Mouse (Mus musculus) cerebellum, adult 9-10 months (tissue): Measurements from ENCODE around the gene Atp11a.

Source experiments
- DNase-seq: peaks from one replicate; pipeline ENCODE4 v3.0.0; 2022

The Atp11a gene

DNA sequence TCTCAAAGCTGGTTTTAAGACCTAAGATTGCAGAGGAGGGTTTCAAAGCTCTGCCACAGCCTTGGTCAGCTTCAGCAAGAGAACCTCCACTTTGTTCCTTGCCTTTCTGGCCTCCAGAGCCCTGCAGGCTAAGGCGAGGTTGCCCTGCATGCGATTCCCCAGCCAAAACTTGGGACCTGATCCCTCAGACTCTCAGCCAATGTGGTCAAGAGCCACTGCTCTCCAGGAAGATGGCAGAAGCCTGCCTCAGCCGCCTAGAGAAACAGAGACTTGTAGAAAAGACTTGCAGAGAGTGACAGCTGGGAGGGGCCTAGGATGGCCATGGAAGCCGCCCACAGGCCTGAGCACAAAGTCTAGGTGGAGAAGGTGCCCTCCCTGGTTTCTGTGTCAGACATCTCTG is 118.2 kb downstream of the Atp11a start:
- DNase-seq, result peak; percentile 64

DNA sequence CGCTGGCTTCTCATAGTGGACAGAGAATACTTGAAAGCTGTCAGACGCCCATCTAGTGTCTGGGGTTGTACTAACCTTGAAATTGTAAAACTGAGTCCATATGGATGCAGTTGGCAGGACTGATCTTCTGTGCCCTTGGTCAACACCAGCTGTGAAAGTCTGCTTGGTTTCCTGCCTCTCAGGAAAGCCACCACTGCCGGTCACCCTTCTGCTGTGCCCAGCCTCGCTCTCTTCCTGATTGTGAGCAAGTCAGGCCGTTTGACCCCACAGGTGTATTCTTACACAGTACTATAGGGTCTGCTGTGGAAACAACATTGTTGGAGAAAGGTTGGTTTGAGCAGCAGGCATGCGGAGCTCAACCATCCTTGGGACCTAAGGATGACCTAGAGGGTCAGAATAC is 120.3 kb downstream of the Atp11a start:
- no peak for DNase-seq

DNA sequence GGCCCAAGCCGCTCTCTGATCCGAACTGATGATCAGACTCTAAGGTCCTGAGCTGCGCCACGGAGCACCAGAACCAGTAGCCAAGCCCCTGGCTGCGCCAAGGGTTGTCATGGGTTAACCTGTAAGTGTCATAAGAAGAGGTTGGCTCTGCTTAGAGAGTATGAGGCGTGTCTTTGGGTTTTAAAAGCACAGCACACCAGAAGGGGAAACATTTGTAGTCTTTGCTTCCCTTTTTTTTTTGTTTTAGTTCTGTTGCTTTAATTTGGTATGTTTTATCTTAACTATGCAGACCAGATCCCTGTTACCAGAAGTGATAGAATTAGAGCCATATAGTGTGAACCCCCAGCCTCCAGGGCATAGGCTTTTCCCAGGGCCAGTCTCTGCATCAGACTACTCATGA is 123.3 kb downstream of the Atp11a start:
- no peak for DNase-seq

DNA sequence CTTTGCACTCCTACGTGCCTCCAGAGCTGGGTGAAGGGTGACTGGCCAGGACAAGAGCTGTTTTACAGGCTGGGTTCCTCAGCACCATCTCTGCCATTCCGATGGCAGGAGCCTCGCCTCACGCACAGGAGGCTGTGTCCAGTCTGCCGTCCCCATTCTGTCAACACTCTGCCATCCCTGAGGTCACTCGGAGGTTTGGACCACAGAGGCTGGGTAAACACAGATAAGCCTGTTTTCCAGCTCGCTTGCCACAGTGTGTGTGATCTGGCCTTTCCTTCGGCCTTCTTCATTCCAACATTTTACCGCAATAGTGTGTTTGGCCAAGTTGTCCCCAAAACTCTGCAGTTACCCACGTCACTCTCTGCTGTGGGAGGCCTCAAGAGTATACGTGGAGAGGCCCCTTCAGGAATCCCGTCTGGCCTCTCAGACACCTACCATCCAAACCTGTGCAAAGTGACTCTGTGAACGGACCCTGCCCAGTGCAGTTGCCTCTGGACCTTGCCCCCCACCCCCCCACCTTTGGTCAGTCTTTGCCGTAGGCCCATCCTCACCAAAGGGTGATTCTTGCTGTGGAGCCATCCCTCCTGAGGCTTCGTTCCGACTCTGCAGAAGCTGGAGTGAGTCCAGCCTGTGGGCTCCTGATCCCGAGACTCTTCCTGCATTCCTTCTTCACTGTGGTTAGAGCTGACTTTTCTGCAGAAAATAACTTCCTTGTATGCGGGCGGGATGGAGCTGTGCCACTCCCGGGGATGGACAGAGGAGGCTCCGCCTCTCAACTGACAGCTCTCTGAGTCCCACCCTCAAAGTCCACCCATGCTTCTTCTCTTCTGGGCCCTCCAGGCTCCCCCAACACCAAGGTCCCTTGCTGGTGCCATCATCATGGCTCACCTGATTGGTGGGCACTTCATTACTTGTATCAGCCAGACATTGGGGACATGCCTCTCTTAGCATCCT is 126.5 kb downstream of the Atp11a start:
- DNase-seq, result peak; percentile 71

DNA sequence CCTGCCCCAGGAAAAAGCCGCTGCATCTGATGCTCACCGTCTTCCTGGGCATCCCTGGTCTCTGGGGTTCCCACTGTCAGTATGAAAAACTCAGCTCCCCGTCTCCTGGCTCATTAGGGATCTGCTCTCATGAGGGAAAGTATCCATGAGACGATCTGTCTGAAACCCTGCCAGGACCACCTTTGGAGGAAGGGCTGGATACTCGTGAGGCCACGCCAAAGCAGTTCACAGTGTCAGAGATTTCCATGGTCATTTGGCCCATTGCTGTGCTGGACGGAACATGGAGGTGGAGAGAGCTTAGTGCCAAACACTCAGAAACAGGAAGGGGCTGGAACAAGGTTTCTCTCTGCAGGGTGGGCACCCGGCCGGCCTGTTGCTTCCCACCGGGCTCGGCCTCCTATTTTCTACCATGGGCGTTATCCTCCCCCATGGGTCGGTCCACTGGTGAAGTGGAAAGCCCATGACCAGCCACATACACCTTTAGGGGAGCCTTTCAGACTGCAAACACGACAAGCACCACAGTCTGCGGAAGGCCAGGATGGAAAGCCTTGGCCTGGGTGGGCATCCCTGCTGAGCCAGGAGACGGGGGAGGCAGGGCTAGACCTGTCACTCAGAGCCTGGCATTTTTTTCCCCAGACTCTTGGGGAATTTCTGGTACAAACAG is 131.1 kb downstream of the Atp11a start:
- peak; percentile 67 for DNase-seq

DNA sequence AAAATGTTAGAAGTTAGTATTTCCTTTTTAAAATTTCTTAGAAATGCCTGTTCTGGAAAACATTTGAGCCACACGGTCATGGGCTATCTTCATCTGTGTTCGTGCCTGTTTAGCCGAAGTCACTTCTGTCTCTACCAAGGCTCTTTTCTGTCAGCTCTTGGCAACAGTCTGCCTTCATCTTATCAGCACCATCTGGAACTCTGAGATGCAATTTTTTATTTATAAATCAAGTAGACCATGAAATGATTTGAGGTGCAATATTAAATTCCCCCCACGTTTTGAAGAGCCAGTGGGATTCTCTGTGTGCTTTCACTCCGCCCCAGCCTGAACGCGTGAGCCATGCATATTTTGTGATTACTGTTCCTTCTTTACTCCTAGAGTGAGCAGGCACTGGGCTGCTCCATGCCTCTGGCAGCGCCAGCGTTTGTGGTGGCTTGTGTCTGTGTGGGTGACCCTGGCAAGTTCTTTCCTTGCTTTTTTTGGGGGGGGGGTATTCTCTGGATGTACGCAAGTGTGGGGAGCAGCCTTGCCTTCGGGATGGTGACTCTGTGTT is 132.3 kb downstream of the Atp11a start:
- DNase-seq, result peak; percentile 77

DNA sequence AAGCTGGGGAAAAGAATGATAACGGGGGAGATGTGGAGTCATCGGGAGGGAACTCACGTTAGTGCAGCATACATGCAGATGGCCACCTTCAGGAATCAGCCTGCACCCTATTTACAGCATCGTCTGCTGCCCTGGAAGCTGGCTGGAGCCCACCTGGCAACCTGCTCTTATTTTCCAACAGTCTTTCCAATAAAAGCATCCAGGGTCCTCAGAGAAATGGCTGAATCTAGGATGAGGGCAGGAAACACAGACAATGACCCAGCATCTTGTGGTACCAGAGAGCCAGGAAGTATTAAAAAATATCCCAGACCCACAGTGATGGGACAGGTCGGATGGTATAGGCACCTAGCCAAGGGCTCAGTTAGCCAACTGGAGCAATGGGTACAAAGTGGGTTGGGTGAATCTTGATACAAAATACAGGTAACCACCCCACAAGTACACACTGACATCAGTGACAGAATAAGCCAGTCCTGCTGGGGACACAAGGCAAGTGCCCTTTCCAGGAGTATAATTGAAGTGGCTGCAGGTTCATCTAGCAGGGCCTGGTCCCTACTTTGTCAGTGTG is 136.2 kb downstream of the Atp11a start:
- peak; percentile 70 for DNase-seq

DNA sequence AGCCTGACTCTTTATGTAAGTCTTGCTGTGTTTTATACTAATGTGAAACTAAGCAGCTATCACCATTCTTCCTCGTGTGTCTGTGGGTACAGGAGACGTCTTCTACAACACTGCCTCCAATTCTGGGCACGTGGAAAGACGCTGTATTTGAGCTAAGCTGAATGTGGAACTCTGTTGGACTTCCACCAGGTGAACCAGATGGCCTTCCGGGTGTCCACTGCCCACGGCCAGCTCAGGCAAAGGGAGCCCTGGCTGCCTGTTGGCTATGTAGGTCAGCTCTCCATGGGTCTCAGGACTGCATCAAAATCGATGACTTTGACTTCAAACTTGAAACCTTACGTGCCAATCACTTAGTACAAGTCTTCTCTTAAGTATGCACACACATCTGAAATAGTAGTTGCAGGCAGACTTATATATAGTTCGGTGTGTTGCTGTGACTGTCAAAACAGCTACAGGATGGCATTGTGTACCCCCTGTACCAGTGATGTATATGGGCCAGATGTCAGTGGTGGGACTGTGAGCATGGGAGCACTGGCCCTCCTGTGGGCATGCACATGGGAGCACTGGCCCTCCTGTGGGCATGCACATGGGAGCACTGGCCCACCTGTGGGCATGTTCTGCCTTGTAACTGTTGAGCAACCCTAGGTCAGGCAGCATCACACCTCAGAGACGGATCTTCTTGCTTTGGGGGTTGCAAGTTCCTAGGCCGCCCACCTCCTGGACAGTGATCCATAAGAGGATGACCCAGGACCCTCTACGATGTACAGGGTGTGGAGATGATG is 137.2 kb downstream of the Atp11a start:
- DNase-seq, result peak; percentile 92

DNA sequence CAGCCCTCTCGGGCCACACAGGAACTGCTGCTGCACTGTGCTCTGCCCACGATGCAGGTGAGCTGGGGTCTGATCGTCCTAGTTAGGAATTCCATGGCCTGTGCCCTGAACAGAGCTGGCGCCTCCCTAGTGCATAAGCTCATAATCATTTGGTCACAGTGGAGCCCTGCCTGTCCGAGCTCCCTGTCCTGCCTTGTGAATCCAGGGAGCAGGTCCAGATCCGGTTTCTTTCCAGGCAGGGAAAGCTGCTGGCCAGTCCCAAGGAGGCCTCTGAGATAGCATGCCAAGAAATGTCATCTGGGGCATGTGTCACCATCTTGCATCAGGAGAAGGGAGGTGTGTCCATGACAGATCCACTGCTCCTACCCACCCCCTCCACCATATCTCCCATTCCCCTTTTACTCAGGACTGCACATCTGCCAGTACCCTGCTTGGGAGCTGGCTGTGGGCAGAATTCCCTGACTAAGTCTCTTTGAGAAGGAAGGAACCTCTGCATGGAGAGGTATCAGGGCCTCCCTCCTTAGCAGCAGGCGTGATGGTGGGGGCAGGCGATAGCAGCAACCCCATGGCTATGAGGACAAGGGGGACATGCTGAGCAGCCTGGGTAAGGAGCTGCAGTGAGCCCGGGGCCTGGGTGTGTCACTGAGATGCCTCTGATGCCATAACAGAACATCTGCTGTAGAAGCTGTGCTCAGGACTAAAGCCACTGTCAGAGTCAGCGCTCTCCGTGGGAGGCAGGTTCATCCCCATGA is 138.1 kb downstream of the Atp11a start:
- peak; percentile 81 for DNase-seq

DNA sequence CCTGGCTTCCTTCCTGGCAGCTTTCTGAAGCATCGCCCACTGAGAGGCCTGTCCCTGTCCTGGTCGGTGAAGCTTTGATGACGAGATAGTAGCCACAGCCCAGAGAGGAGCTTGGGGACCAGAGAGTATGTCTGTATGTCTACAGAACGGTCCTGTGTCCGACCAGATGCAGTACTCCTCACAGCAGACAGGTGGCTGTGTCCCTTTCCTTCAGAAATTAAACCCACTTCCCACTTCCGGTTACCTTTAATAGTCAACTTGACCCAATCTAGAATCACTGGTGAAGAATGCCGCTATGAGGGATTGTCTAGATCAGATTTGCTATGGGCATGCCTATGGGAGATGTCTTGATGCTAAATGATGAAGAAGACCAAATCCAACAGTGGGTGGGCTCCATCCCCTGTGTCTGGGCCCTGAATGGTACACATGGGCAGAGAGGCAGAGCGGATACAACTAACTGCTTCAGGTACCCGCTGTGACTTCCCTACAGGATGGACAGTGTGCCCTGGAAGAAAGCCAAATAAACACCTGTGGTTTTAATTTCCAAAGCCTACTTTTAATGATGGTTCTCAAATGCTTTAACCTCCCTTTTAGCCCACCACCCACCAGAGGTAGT is 138.8 kb downstream of the Atp11a start:
- DNase-seq, result peak; percentile 71

DNA sequence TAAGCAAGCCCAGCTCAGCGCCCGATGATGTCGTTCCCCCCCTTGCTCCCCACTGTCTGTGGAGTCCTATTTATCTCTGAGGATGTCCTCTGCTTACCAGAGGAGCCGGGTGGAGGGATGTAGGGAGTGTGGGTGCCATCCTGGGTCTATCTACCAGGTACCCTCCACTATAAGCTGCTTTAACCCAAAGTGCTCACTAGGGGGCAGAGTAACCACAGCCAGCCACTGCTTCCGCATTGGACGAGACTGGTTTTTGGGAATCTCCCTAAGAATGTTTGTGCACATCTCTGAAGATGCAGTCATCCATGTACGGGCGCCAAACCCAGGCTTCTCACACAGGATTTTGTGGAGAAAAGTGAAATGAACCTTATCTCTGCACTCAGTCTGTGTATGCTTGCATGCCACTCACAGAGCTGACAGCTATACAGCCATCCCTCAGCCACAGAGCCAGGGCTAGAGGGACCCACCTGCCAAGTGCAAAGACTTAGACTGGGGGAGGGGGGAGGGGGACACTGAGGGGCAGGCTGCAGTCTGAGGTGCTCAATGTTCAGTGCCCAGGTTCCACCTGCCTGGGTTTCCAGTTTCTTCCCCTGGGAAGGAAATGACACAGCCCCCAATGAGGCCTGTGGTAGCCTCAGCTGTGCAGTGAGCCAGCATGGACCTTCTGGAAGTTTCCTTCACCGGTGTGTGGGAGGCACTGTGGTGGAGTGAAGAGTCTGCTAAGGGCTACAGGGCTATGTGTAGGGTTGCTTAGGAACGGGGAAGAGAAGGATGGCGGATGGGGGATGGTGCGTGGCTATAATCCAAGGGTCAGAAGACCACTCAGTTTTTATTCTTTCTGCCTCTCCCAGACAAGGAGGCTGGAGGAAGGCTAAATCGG is 139.9 kb downstream of the Atp11a start:
- DNase-seq, result peak; percentile 86

DNA sequence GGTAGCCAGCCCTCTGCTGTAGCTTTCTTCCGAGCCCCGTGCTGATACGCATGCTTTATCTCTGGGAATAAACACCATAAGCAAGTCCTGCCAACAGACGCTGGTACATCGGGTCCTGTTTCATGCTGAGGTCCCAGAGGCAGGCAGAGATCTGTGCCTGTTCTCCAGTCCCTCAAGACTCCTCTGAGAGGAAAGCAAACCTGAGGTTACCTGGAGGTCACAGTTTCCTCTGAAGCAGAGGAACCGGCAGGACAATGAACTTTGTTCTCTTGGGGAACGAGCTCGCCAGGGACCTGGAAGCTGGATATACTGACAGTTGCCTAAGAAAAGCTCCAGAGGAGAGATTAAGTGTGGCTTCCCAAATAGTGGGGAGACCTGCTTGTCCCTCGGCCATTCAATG is 141.0 kb downstream of the Atp11a start:
- no peak for DNase-seq

DNA sequence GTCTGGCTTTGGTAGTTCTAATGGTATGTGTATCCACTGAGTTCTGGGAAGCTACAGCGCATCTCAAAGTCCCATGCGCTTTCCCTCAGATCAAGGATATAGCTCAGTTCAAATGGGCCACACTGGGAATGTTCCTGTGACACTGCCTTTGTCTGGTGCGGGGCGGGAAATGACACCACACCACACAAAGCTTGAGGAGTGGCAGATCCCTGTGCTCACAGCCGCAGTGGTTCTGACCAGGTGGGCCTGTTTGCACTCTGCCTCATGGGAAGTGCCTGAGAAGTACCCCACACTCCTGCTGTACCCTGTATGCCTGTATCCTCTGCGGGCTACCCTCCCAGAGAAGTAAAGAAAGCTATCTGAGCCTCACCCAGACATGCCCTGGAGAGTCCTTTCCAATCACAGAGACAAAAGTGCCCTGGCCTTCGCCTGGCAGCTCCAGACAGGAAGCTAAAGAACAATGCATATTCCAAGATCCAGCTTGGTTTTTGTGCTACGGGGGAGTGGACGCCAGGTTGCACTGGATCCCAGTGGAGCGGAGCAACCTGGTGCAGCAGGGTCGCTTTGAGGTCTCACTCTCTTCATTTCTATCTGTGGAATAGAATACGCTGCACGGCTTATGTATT is 147.1 kb downstream of the Atp11a start:
- DNase-seq, result no peak

DNA sequence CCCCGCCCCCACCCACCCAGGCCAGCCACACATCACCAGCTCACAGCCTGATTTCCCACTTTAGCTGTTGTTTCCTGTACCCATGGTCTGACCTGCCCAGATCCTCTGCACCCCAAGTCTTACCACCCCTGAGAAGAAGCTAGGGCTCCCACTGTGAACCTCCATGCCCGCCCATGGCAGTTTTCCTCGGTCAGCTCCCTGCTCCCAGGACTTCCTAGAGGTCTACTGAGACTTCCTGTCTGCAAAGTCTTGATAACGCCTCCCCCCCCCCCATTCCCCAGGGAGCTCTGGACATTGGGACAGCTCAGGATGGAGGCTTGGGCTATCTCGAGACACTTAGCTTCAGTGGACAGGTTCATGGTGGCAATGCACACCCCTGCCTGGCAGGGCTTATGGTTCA is 148.3 kb downstream of the Atp11a start:
- DNase-seq, result no peak

DNA sequence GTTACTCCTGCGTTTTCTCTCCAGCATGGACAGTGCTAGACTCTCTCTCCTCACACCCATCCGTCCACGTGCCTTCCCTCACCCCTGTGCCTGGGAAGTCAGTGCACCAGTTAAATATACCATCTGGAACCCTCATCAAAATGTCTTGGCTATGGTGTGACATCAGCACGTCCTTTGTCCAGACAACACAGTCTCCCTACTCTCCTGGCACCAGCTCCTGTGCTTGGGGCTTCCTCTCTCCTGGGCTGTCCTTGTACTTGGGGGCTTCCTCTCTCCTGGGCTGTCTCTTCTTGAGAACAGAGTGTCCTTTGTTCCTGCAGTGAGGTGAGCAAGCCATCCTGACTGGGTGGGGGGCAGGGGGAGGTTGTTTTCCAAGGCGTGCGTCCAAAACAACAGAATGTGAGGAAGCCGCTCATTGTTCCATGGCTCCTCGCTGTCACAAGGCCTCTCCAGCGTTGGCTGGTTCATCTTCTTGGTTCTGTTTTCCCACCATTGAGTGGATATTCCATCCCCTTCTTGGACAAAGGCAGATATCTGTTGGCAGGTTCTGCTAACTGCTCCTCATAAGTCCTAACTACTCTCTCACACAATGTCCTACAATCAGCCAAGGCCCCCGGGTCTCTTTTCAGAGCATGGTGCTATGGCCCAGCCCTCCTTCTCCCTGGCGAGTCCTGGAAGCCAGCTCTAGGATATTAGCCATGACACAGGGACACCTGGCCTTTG is 148.9 kb downstream of the Atp11a start:
- DNase-seq, result no peak

DNA sequence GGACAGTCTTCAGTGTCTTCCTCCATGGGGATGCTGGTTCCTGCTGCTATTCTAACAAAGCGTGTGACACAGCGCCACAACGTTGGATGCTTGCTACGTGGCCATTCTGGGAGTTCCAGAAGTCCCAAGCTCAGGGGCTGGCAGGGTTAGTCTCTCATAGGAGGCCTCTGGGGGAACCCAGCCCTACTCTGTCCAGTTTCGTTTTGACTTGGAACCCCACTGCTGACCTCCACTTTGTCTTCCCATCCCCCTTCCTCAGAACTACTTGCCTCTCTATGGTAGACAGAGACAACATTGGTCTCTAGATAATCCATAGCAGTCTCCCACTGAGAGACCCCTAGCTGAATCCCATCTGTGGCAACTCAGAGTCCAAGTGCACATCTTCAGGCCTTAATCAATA is 149.8 kb downstream of the Atp11a start:
- DNase-seq, result peak; percentile 25

DNA sequence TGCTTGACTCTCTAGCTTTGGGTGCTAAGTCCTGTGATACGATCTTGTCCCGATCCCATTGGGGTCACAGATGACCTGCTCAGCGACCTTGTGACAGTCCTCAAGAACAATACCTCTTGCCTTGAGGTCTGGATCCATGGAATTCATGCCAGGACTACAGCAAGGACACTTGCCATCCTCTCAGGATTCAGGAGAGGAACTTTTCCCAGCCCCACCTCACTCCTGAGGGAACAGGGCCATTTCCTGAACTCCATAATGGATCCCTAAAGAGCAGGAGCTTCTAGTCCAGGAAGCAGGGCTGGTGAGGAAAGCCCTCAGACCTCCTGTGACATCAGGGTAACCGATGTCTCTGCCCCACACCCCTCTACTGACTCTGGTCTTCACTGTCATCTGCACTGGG is 150.9 kb downstream of the Atp11a start:
- DNase-seq, result no peak

DNA sequence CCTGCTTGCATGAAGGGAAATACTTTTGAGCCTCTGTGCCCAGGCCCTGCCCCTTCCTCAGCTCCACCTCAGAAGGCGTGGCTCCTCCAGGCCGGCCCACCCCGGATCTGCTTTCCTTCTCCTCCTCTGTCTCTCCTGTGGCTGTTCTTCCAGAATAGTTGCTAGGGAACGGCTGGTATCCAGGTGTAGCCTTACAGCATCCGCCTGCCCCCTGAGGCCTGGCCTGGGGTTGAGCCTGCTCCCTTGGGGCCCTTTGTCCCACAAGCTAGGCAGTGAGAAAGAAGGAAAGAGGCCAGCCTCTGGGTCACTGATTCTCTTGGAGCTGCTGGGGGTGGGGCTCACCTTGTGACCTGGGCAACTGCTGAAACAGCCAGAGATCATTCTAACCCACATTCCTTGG is 155.2 kb downstream of the Atp11a start:
- DNase-seq, result no peak
